Mouse (Mus musculus) bone marrow macrophage, adult 2 months (primary cell): Measurements from ENCODE around the gene Atp5g3.

ENCODE experiments used
- CTCF ChIP-seq: IDR thresholded peaks from 2 replicates; pipeline ENCODE4 v1.5.1; 2012; ENCODE audit warnings: low read depth, mild to moderate bottlenecking, low read length, moderate library complexity
- POLR2A ChIP-seq: IDR thresholded peaks from 2 replicates; pipeline ENCODE4 v1.6.1; 2012; ENCODE audit warnings: mild to moderate bottlenecking, low read depth, low read length, borderline replicate concordance

- TF ChIP-seq POLR2A (no peak), CTCF (no peak)
Observed at GRCm38 (mm10) chr2:73925089-73925488, 14.0 kb upstream of the Atp5g3 start.
